In the genomic region with DNA sequence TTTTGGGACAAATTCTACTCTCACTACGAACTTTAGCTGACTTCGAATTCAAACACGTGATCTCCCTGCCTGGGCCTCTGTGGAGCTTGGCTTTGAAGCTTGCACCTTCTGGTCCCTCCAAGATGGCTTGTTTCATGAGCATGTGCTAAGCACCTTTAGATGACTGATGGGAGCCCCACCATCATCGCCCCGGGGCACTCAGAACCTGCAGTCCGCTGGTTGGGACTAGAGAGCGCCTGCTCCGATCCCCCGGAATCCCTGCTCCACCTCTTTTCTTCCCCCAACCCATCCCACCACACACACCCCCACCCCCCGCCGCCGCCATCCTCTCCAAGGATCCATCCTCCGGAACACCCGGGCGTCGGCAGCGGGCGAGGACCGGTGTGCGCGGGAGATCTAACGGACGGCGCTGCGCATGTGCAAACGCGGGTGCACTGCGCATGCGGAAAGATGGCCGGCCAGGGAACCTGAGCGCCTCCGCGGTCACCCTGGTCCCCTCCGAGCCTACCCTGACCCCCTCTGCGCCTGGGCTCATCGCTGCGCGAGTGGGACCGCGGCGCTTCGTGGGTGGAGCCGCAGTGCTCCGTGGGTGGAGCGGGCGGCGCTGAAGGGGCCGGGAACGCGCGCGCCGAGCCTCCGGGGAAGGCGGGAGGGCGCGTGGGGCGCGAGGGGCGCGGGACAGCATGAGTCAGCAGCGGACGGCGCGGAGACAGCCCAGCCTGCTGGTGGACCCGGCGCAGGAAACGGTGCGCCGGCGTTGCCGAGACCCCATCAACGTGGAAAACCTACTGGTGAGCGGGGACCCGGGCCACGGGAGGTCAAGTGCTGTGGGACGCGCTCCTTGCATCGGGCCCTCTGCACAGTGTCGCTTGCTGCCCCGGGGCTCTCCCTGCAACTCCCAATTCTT, we compare ENCODE assay signal across 8 mouse cellular contexts. TPM values are rescaled to one million over a fixed set of nuclear protein-coding genes. Genes with fewer than 3 reads are reported as not detected.
DNase-seq lines count a peak whose midpoint lies in the region; ATAC-seq and TF ChIP-seq lines count a peak whose summit lies in the region.

A gene (plus strand): TSS at position 439 of the 907 bp plus-strand sequence.

- no peaks in the 10 kb centered on the region for H3K9me3 ChIP-seq in ES-E14 (ENCODE audit: control insufficient read depth, insufficient read depth, low read depth, low read length)
- no peaks in the 10 kb centered on the region for H3K9me3 ChIP-seq in forebrain, postnatal 0 days (ENCODE audit: low read length)
- H3K9me3 ChIP-seq in lung, embryonic 14.5 days (ENCODE audit: low read depth, low read length), result no peaks in the 10 kb centered on the region

- peaks cover 8% of the 10 kb centered on the region; the same call in 1 of the 2 replicates for H3K27me3 ChIP-seq in forebrain, postnatal 0 days (ENCODE audit: insufficient read depth, low read length)
- H3K27me3 ChIP-seq in lung, embryonic 14.5 days (ENCODE audit: insufficient read depth, low read length), result peaks cover 14% of the 10 kb centered on the region; the same call in 1 of the 2 replicates

- intact Hi-C loops in heart, postnatal 36 days (cut with DNase I), result no loop called here

- H3K4me3 ChIP-seq in ES-E14 (ENCODE audit: insufficient read depth in 1 of 2, low read depth in 1 of 2, low read length in 2 of 2, poor library complexity in 1 of 2, severe bottlenecking in 1 of 2), result peak within 1 kb of the TSS; percentile 67 to 70
- H3K4me3 ChIP-seq in forebrain, postnatal 0 days (ENCODE audit: low read depth, low read length), result peak within 1 kb of the TSS; percentile 66
- peak within 1 kb of the TSS; percentile 80 for H3K4me3 ChIP-seq in lung, embryonic 14.5 days (ENCODE audit: low read depth, low read length)

- no peak within 1 kb of the TSS; the same call in 1 of the 2 replicates for H3K27ac ChIP-seq in ES-E14 (ENCODE audit: insufficient read depth, low read depth, low read length, poor library complexity, severe bottlenecking)
- peak within 1 kb of the TSS; percentile 30; the same call in 1 of the 2 replicates for H3K27ac ChIP-seq in forebrain, postnatal 0 days (ENCODE audit: low read depth, low read length)
- H3K27ac ChIP-seq in lung, embryonic 14.5 days (ENCODE audit: low read depth), result peak within 1 kb of the TSS; percentile 66; the same call in 1 of the 2 replicates

- TF ChIP-seq CTCF in forebrain, postnatal 0 days (IDR thresholded peaks at IDR 0.05; ENCODE audit: low read depth), result no peak
- TF ChIP-seq CTCF in lung, embryonic 14.5 days (IDR thresholded peaks at IDR 0.05; ENCODE audit: low read depth), result no peak

- DNase-seq in ES-E14 (ENCODE audit: low read depth, low spot score), result no peak
- DNase-seq in cerebellum, adult 18-20 months, result peak; percentile 85 to 93
- peak; percentile 92 for DNase-seq in forebrain, postnatal 0 days
- peak; percentile 84 to 91 for DNase-seq in heart, postnatal 36 days
- DNase-seq in layer of hippocampus, adult 8-10 months (ENCODE audit: low spot score in 2 of 2), result peak; percentile 62 to 76
- peak; percentile 92 for DNase-seq in lung, embryonic 14.5 days
- DNase-seq in thymus, adult 18-20 months, result peak; percentile 66 to 71

- in situ Hi-C loops in ES-E14 (cut with MboI; ENCODE audit: low sequenced_read_pairs in 2 of 2, unreplicated experiment in 2 of 2), result no loop called here

- peak within 1 kb of the TSS; percentile 77 for H3K9ac ChIP-seq in ES-E14 (ENCODE audit: insufficient read depth, low read depth, low read length, poor library complexity, severe bottlenecking)
- H3K9ac ChIP-seq in forebrain, postnatal 0 days, result peak within 1 kb of the TSS; percentile 74
- peak within 1 kb of the TSS; percentile 90 for H3K9ac ChIP-seq in lung, embryonic 14.5 days

- 8% methylated on average over 80 of the region's 81 CpGs for WGBS in forebrain, postnatal 0 days
- WGBS in lung, embryonic 14.5 days, result 6% methylated on average over 80 of the region's 81 CpGs

- H3K36me3 ChIP-seq in ES-E14 (ENCODE audit: control insufficient read depth, insufficient read depth, low read length, poor library complexity, severe bottlenecking), result peaks cover 3% of the 10 kb centered on the region; the same call in 1 of the 2 replicates
- H3K36me3 ChIP-seq in forebrain, postnatal 0 days (ENCODE audit: insufficient read depth), result no peaks in the 10 kb centered on the region
- H3K36me3 ChIP-seq in lung, embryonic 14.5 days (ENCODE audit: insufficient read depth), result peaks cover 9% of the 10 kb centered on the region; the same call in 1 of the 2 replicates

- no peaks in the 10 kb centered on the region for H3K4me1 ChIP-seq in ES-E14 (ENCODE audit: control insufficient read depth in 2 of 2, insufficient read depth in 2 of 2, low read length in 2 of 2, poor library complexity in 1 of 2)
- H3K4me1 ChIP-seq in forebrain, postnatal 0 days (ENCODE audit: insufficient read depth), result peaks cover 12% of the 10 kb centered on the region
- H3K4me1 ChIP-seq in lung, embryonic 14.5 days (ENCODE audit: insufficient read depth), result peaks cover 9% of the 10 kb centered on the region

- ATAC-seq in forebrain, postnatal 0 days, result peak; percentile 93
- ATAC-seq in lung, embryonic 14.5 days (ENCODE audit: insufficient read depth), result peak; percentile 84
- ATAC-seq in neutrophil, adult 5-6 weeks (ENCODE audit: extremely low read depth, insufficient number of reproducible peaks, low FRiP score, poor library complexity, severe bottlenecking), result peak; percentile 58

- peak within 1 kb of the TSS; percentile 80 for H3K4me2 ChIP-seq in forebrain, postnatal 0 days (ENCODE audit: low read depth)
- H3K4me2 ChIP-seq in lung, embryonic 14.5 days, result peak within 1 kb of the TSS; percentile 93

TF ChIP-seq in ES-E14, 5 proteins besides CTCF, POLR2A, EP300 and RAD21:
- TF ChIP-seq HCFC1 (IDR thresholded peaks at IDR 0.05; ENCODE audit: borderline replicate concordance, insufficient read depth, low read length), result no peak
- 0 out of 2 replicates have a peak, but pooled peaks have one; percentile 42 for TF ChIP-seq MAFK (IDR thresholded peaks at IDR 0.05; ENCODE audit: insufficient read depth, low read depth, low read length)
- no peak for TF ChIP-seq ZC3H11A (IDR thresholded peaks at IDR 0.05; ENCODE audit: borderline replicate concordance, low read depth, low read length)

RNA-seq across cellular contexts. Expression of the gene that starts here (rescaled TPM):
- total RNA-seq in ES-E14 (2012; rRNA removed), result 10.5 and 12.0 TPM in 2 replicates
- 18.9 and 26.4 TPM in 2 replicates for total RNA-seq in forebrain, postnatal 0 days (2014; rRNA removed)
- polyA plus RNA-seq in forebrain, postnatal 0 days (2015; fragmentation: Nextera tagmentation; extraction: Ambion mirVana), result 12.2 and 15.4 TPM in 2 replicates
- total RNA-seq in heart, postnatal 36 days (2021), result 10 to 100 TPM; 72.1 to 74.7 TPM
- 10 to 100 TPM; 31.7 to 40.5 (median 35.8) TPM for total RNA-seq in layer of hippocampus, adult 8-10 months (2022)
- 49.0 and 49.8 TPM in 2 replicates for polyA plus RNA-seq in lung, embryonic 14.5 days (2014; fragmentation: Nextera tagmentation; extraction: Ambion mirVana)
- total RNA-seq in neutrophil, adult 5-6 weeks (2017), result 5.8 and 7.3 TPM in 2 replicates
